Mouse (Mus musculus) cerebellum, adult 2 months (tissue): Measurements from ENCODE around the gene Nckap5.

ENCODE experiments used
- CTCF ChIP-seq: fragments of 200-500 bp; IDR thresholded peaks from 2 replicates; pipeline ENCODE4 v1.5.1; 2011; ENCODE audit warnings: low read depth, mild to moderate bottlenecking, control low read depth, low read length, moderate library complexity, borderline replicate concordance; ENCODE audit not compliant: insufficient read depth
- POLR2A ChIP-seq: fragments of 200-500 bp; IDR thresholded peaks from 2 replicates; pipeline ENCODE4 v1.6.1; 2011; ENCODE audit warnings: low read length, control low read depth, borderline replicate concordance; ENCODE audit not compliant: insufficient read depth

GRCm38 (mm10) chr1:126626206-126626605, 204.4 kb downstream of the Nckap5 start:
- TF ChIP-seq CTCF (no peak), POLR2A (no peak)
